Mouse (Mus musculus) brown adipose tissue, adult 24 weeks (tissue): Measurements from ENCODE around the gene Gnb2. TPM values are rescaled to one million over a fixed set of nuclear protein-coding genes. Genes with fewer than 3 reads are reported as not detected.

Source experiments
- H3K27ac ChIP-seq: fragments of 200-500 bp; replicated peaks from 2 replicates; pipeline ENCODE4 v1.5.1; 2012; ENCODE audit warnings: low read depth, mild to moderate bottlenecking, low read length
- H3K4me1 ChIP-seq: fragments of 200-500 bp; 2 replicates; pipeline ENCODE4 v1.6.1; 2012; ENCODE audit warnings: low read length, mixed read lengths; ENCODE audit not compliant: control insufficient read depth, insufficient read depth, insufficient read length
- H3K4me3 ChIP-seq: fragments of 200-500 bp; 2 replicates; pipeline ENCODE4 v1.5.1; 2012; ENCODE audit warnings: low read depth, mild to moderate bottlenecking, low read length, moderate library complexity; ENCODE audit not compliant: insufficient read depth
- polyA plus RNA-seq: library from polyadenylated mRNA; stranded (reverse); fragments of >200 nt; gene quantifications from 2 replicates; pipeline ENCODE4 v1.2.4, GENCODE M21; 2012; ENCODE audit not compliant: missing spikeins, insufficient read depth, insufficient read length

Gene Gnb2
- polyA plus RNA-seq, 1 experiment: 285 TPM

- no peaks in the 10 kb centered on the region for H3K4me1 ChIP-seq
- H3K4me3 ChIP-seq: peak overlapping the region; percentile 94
- H3K27ac ChIP-seq: peak overlapping the region; percentile 52
Observed at GRCm38 (mm10) chr5:137530075-137530474, 3.2 kb downstream of the Gnb2 start.

- Histone ChIP-seq H3K4me3 (0 out of 2 replicates have a peak overlapping the region, but pooled peaks have one; percentile 94), H3K4me1 (no peaks in the 10 kb centered on the region), H3K27ac (no peak overlapping the region)
Observed at GRCm38 (mm10) chr5:137529221-137529995, 3.9 kb downstream of the Gnb2 start.

- Histone ChIP-seq H3K4me1 (no peaks in the 10 kb centered on the region), H3K4me3 (no peak overlapping the region), H3K27ac (no peak overlapping the region)
Observed at GRCm38 (mm10) chr5:137528247-137528968, 4.9 kb downstream of the Gnb2 start.

- H3K27ac ChIP-seq: no peak overlapping the region
- no peaks in the 10 kb centered on the region for H3K4me1 ChIP-seq
- no peak overlapping the region for H3K4me3 ChIP-seq
Observed at GRCm38 (mm10) chr5:137527413-137527812, 5.9 kb downstream of the Gnb2 start.

- H3K4me3 ChIP-seq: no peak overlapping the region
- H3K27ac ChIP-seq: no peak overlapping the region
- no peaks in the 10 kb centered on the region for H3K4me1 ChIP-seq
Observed at GRCm38 (mm10) chr5:137526192-137526936, 6.9 kb downstream of the Gnb2 start.

- H3K27ac ChIP-seq: no peak overlapping the region
- no peaks in the 10 kb centered on the region for H3K4me1 ChIP-seq
- no peak overlapping the region for H3K4me3 ChIP-seq
Observed at GRCm38 (mm10) chr5:137525511-137525910, 7.8 kb downstream of the Gnb2 start.

DNA sequence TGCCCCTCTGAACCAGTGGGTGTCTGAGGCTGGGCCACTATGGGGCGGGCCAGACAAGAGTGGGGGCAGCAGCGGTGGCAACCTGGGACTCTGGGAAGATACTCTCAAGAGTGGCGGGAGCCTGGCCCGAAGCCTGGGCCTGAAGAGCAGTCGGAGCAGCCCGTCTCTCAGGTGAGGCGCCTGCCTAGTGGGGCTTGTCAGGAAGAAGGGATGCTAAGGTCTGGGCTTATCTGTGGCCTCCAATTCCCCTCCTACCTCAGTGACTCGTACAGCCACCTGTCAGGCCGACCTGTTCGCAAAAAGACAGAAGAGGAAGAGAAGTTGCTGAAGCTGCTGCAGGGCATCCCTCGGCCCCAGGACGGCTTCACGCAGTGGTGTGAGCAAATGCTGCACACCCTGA lies 8.6 kb downstream of the Gnb2 start:
- no peak overlapping the region for H3K27ac ChIP-seq
- H3K4me3 ChIP-seq: no peak overlapping the region
- no peaks in the 10 kb centered on the region for H3K4me1 ChIP-seq

GRCm38 (mm10) chr5:137524251-137524515 lies 9.1 kb downstream of the Gnb2 start:
- Histone ChIP-seq H3K4me1 (no peaks in the 10 kb centered on the region), H3K27ac (no peak overlapping the region), H3K4me3 (no peak overlapping the region)

DNA sequence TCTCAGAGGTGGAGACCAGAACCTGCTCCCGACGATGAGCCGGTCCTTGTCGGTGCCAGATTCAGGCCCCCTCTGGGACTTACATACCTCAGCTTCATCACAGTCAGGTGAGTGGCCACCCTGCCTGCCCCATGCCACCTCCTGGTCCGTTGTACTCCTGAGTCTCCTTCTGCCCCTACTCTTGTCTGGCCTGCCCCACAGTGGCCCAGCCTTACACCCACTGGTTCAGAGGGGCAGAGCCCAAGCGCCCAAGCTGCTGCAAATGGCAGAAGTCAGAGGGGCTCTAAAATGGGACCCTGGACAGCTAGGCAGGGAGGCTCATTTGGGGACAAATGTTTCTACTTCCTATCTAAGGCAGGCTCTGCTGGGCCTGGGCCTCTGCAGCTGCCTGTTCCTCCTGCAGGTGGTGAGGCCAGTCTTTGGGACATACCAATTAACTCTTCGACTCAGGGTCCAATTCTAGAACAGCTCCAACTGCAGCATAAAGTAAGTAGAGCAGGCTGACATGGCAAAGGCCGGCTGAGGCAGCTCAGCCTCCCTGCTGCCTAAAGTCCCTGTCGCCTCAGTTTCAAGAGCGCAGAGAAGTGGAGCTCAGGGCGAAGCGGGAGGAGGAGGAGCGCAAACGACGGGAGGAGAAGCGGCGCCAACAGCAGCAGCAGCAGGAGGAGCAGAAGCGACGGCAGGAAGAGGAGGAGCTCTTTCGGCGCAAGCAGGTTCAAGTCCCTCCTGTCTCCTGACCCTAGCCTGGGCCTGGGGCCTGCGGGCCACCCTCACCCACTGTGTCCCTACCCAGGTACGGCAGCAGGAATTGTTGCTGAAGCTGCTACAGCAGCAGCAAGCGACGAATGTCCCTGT lies 9.7 kb downstream of the Gnb2 start:
- H3K4me3 ChIP-seq: no peak overlapping the region
- no peak overlapping the region for H3K27ac ChIP-seq
- H3K4me1 ChIP-seq: no peaks in the 10 kb centered on the region

- no peak overlapping the region for H3K4me3 ChIP-seq
Observed at GRCm38 (mm10) chr5:137522711-137523110, 10.6 kb downstream of the Gnb2 start.

DNA sequence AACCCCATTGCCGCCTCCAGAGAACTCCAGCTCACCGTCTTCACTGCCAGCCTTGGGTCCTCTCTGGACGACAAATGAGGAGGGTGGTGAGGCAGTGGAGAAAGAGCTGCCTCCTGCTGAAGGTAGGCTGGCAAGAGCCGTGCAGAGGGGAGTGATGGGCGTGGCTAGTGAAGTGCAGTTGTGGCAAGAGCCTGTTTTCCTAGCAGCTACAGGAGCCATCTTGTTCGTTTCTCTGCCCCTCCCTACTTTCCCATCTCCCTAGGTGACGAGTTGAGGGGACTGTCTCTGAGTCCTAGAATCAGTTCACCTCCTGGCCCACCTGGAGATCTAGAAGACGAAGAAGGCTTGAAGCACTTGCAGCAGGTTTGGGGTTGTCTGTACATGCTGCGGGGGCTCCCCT lies 11.4 kb downstream of the Gnb2 start:
- no peak overlapping the region for H3K27ac ChIP-seq
- H3K4me1 ChIP-seq: no peaks in the 10 kb centered on the region
- H3K4me3 ChIP-seq: no peak overlapping the region

More at GRCm38 (mm10) chr5:137522711-137523110, 10.6 kb downstream of the Gnb2 start:
- Histone ChIP-seq H3K27ac (no peak overlapping the region), H3K4me1 (no peaks in the 10 kb centered on the region)

- Histone ChIP-seq H3K4me3 (no peak overlapping the region), H3K27ac (no peak overlapping the region), H3K4me1 (no peaks in the 10 kb centered on the region)
Observed at GRCm38 (mm10) chr5:137519691-137520550, 13.4 kb downstream of the Gnb2 start.

DNA sequence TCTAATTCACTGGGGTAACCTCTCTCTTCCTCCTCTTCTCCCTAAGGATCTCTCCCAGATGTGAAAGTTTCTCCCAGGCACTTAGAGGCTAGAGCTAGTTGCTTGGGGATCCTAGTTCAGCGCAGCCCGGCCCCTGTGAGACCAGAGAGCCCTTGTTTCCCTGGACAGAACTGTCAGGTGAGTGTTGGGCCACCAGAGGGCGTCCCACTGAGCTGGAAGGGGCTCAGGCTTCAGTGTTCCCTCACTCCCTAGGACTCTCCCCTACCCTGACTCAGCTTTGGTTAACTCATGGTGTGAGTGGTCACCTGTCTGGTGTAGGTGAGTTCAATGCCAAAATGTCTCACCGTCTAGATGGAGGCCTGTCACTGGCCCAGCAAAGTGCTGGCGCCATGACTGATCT lies 14.9 kb downstream of the Gnb2 start, which contains the start of gene Gigyf1:
Gene Gigyf1 (plus strand): TSS at position 113 of the 400 bp plus-strand sequence.
- no peak within 1 kb of the TSS for H3K4me3 ChIP-seq
- H3K27ac ChIP-seq: no peak within 1 kb of the TSS
- H3K4me1 ChIP-seq: no peaks in the 10 kb centered on the region; the same call in 1 of the 2 replicates

- Histone ChIP-seq H3K27ac (no peak overlapping the region), H3K4me1 (peaks cover 12% of the 10 kb centered on the region), H3K4me3 (no peak overlapping the region)
Observed at GRCm38 (mm10) chr5:137514811-137515210, 18.5 kb downstream of the Gnb2 start.
